Comparison of ENCODE assay signal across 9 mouse cellular contexts in genomic region chr5:112215291-112215751, GRCm38 (mm10). TPM values are rescaled to one million over a fixed set of nuclear protein-coding genes. Genes with fewer than 3 reads are reported as not detected.
DNase-seq lines count a peak whose midpoint lies in the region; ATAC-seq lines count a peak whose summit lies in the region.
"Had no signal": no experiment of that assay in that cellular context is flagged by ENCODE, and none has a peak within 500 bp of the region (broad histone marks: within the 10 kb centered on the region; RNA-seq: fewer than 3 reads in every experiment).

No protein-coding gene starts in this region.

- no peak overlapping the region for H3K4me3 ChIP-seq in lung, embryonic 15.5 days
- no peak overlapping the region for H3K4me3 ChIP-seq in forebrain, embryonic 12.5 days (replicated peaks)

- H3K4me1 ChIP-seq in lung, embryonic 15.5 days = peaks cover 18% of the 10 kb centered on the region
- peaks cover 81% of the 10 kb centered on the region for H3K4me1 ChIP-seq in forebrain, embryonic 12.5 days

- H3K9ac ChIP-seq in lung, embryonic 15.5 days = no peak overlapping the region
- peak overlapping the region; percentile 29 for H3K9ac ChIP-seq in forebrain, embryonic 12.5 days

- 21% methylated on average over 12 of the region's 12 CpGs for WGBS in lung, embryonic 15.5 days
- WGBS in forebrain, embryonic 12.5 days = 9% methylated on average over 12 of the region's 12 CpGs

- no peaks in the 10 kb centered on the region for H3K9me3 ChIP-seq in lung, embryonic 15.5 days
- no peaks in the 10 kb centered on the region for H3K9me3 ChIP-seq in forebrain, embryonic 12.5 days

- DNase-seq in lung, postnatal 25 days (ENCODE audit: low spot score) = no peak
- DNase-seq in left cerebral cortex, postnatal 25 days (ENCODE audit: low spot score in 2 of 2) = peak; percentile 67 to 83
- peak; percentile 64 for DNase-seq in right cerebral cortex, postnatal 14 days
- no peak for DNase-seq in spleen, adult 18-20 months
- DNase-seq in kidney, postnatal 10 days = no peak
- no peak for DNase-seq in spleen, adult 12 weeks (ENCODE audit: low spot score)

- intact Hi-C loops in left cerebral cortex, postnatal 25 days (cut with DNase I) = no loop called here

- peak overlapping the region; percentile 38 for H3K4me2 ChIP-seq in lung, embryonic 15.5 days
- peak overlapping the region; percentile 35 for H3K4me2 ChIP-seq in forebrain, embryonic 12.5 days

- H3K27ac ChIP-seq in lung, embryonic 15.5 days = peak overlapping the region; percentile 60
- peak overlapping the region; percentile 85 for H3K27ac ChIP-seq in forebrain, embryonic 12.5 days

- no peaks in the 10 kb centered on the region for H3K27me3 ChIP-seq in lung, embryonic 15.5 days
- no peaks in the 10 kb centered on the region for H3K27me3 ChIP-seq in forebrain, embryonic 12.5 days

- ATAC-seq in lung, embryonic 15.5 days (ENCODE audit: borderline replicate concordance, extremely low read depth, low FRiP score, low TSS enrichment) = no peak
- peak; percentile 9 for ATAC-seq in forebrain, embryonic 12.5 days (ENCODE audit: low FRiP score)

- no peaks in the 10 kb centered on the region for H3K36me3 ChIP-seq in lung, embryonic 15.5 days
- peaks cover 30% of the 10 kb centered on the region for H3K36me3 ChIP-seq in forebrain, embryonic 12.5 days (replicated peaks)

RNA-seq across cellular contexts. Expression of gene Cryba4, which starts 37.0 kb away (rescaled TPM):
- polyA plus RNA-seq in lung, embryonic 15.5 days (2015; fragmentation: Nextera tagmentation; extraction: Ambion mirVana) = 1.3 and 1.6 TPM in 2 replicates
- 1.2 and 1.4 TPM in 2 replicates for polyA plus RNA-seq in forebrain, embryonic 12.5 days (2016; fragmentation: Nextera tagmentation; extraction: Ambion mirVana)
- total RNA-seq in left cerebral cortex, postnatal 25 days (2021) = 1 to 10 TPM in 1 of 2 experiments, under 1 TPM in 1; 0.78 to 1.0 TPM

RNA-seq across cellular contexts. Expression of gene Crybb1, which starts 40.3 kb away (rescaled TPM):
- 3.2 and 4.5 TPM in 2 replicates for polyA plus RNA-seq in lung, embryonic 15.5 days (2015; fragmentation: Nextera tagmentation; extraction: Ambion mirVana)
- polyA plus RNA-seq in forebrain, embryonic 12.5 days (2016; fragmentation: Nextera tagmentation; extraction: Ambion mirVana) = 1.2 and 1.3 TPM in 2 replicates
- 1 to 10 TPM; 7.7 to 9.9 TPM for total RNA-seq in left cerebral cortex, postnatal 25 days (2021)
- total RNA-seq: liver, adult 2 months had no signal
- polyA plus RNA-seq: liver, adult 2 months had no signal

Comparison
In these comparisons a context has a peak if more than half of its experiments do, and no peak if none do; other contexts are left out.
1. DNase-seq: peak in left cerebral cortex, postnatal 25 days (2 of 2) and right cerebral cortex, postnatal 14 days (single experiment); none in lung, postnatal 25 days (single experiment), spleen, adult 18-20 months (0 of 2), kidney, postnatal 10 days (single experiment) and spleen, adult 12 weeks (single experiment).